Mouse (Mus musculus) ES-Bruce4 (cell line): ENCODE measurements around the gene Ptrh1. TPM values are rescaled to one million over a fixed set of nuclear protein-coding genes. Genes with fewer than 3 reads are reported as not detected.
A peak's percentile ranks its signal among the peaks of the same experiment; 100 is the strongest.

Experiments
- H3K27ac ChIP-seq: 2 replicates; pipeline ENCODE4 v1.5.1; 2012; ENCODE audit warnings: low read length, inconsistent platforms; ENCODE audit not compliant: insufficient read depth
- H3K27me3 ChIP-seq: 2 replicates; pipeline ENCODE4 v1.6.1; 2012; ENCODE audit warnings: mild to moderate bottlenecking, low read length, inconsistent platforms; ENCODE audit not compliant: control insufficient read depth, poor library complexity, insufficient read depth, severe bottlenecking
- H3K36me3 ChIP-seq: 2 replicates; pipeline ENCODE4 v1.6.1; 2012; ENCODE audit warnings: inconsistent platforms, mild to moderate bottlenecking, low read length, moderate library complexity; ENCODE audit not compliant: control insufficient read depth, poor library complexity, insufficient read depth, severe bottlenecking
- H3K4me1 ChIP-seq: one replicate; pipeline ENCODE4 v1.8.1; 2011; ENCODE audit warnings: low read length; ENCODE audit not compliant: control insufficient read depth, insufficient read depth
- H3K4me3 ChIP-seq: 2 replicates; pipeline ENCODE4 v1.5.1; 2011; ENCODE audit warnings: low read depth, mild to moderate bottlenecking, low read length
- H3K9ac ChIP-seq: 2 replicates; pipeline ENCODE4 v1.6.1; 2012; ENCODE audit warnings: low read depth, mild to moderate bottlenecking, inconsistent platforms; ENCODE audit not compliant: poor library complexity, severe bottlenecking
- H3K9me3 ChIP-seq: replicated peaks from 2 replicates; pipeline ENCODE4 v1.6.1; 2012; ENCODE audit warnings: mild to moderate bottlenecking, low read length, inconsistent platforms; ENCODE audit not compliant: control insufficient read depth, poor library complexity, insufficient read depth, severe bottlenecking
- CTCF ChIP-seq: IDR thresholded peaks from one replicate; pipeline ENCODE4 v1.8.1; 2011; ENCODE audit warnings: low read depth, low read length
- EP300 ChIP-seq: IDR thresholded peaks from 2 replicates; pipeline ENCODE4 v1.6.1; 2011; ENCODE audit warnings: low read depth, low read length; ENCODE audit not compliant: insufficient read depth
- POLR2A ChIP-seq: IDR thresholded peaks from one replicate; pipeline ENCODE4 v1.8.1; 2011; ENCODE audit warnings: low read length; ENCODE audit not compliant: insufficient read depth
- polyA plus RNA-seq: library from polyadenylated mRNA; stranded (reverse); fragments of >200 nt; gene quantifications from 2 replicates; pipeline ENCODE4 v1.2.4, GENCODE M21; 2011; ENCODE audit warnings: low read depth; ENCODE audit not compliant: missing spikeins, insufficient read depth, insufficient read length

The Ptrh1 gene
- polyA plus RNA-seq: 9.9 and 11.6 TPM in 2 replicates

DNA sequence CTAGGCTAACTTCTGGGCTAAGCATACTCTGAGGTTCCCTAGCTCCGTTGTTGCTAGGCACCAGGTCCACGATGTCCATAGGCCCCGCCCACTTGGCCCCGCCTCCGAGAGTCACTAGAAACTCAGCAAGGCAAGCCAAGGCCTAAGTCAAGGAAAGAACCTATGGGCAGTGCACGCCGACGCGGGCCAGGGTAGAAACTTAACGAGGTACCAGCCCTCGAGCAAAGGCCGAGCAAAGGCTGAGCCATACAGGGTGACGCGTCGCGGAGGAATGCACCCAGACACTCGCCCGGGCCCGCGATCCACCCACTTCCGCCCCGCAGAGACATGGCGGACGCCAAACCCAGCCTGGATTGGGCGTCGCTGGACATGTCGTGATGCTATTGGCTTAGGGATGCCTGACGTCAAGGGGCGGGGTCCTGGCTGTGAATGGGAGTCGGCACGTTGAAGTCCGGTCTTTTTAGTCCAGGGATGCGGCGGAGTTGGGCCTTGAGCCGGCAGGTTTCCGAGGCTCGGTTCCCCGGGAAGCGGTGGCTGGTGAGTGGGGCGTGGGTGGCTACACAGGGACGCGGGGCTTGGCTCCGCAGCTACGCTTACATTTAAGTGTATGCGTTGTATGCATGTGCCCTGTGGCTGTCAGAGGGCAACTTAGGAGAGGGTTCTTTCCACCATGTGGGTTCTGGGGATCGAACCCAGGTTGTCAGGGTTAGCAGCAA is at the start of gene Ptrh1, which contains the start of gene Ttc16:
Ptrh1 (plus strand) TSS at position 428 of the 716 bp plus-strand sequence.
Ttc16 (minus strand) TSS at position 275 of the 716 bp plus-strand sequence.
- H3K9me3 ChIP-seq: no peaks in the 10 kb centered on the region
- no peaks in the 10 kb centered on the region for H3K27me3 ChIP-seq
- H3K4me1 ChIP-seq: no peaks in the 10 kb centered on the region
- TF ChIP-seq CTCF (no peak), POLR2A (peak; percentile 55)
- H3K27ac ChIP-seq: no peak within 1 kb of the TSS
- H3K4me3 ChIP-seq: peak within 1 kb of the TSS; percentile 90
- peak within 1 kb of the TSS; percentile 0; the same call in 1 of the 2 replicates for H3K9ac ChIP-seq
- no peaks in the 10 kb centered on the region for H3K36me3 ChIP-seq

DNA sequence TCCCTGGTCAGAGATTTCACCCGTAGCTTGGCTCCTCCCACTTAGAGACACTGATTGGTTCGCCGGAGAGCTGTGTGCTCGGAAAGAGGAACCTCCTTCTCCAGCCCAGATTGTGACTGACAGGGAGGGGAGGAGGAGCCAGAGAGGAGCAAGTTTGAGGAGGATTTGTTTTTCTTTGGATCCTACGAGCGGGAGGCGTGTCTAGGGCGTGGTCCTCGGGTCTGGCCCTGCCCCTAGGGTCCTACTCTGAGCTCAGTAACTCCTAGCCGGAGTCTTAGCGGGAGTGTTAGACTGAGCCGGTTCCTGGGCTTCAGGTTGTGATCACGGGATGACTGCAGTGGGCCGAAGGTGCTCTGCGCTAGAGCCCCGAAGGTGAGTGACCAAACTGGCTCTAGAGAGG is 48.2 kb upstream of the Ptrh1 start:
- H3K9ac ChIP-seq: no peak overlapping the region
- H3K27me3 ChIP-seq: no peaks in the 10 kb centered on the region
- TF ChIP-seq POLR2A: no peak
- TF ChIP-seq CTCF: no peak
- TF ChIP-seq EP300: no peak
- peaks cover 2% of the 10 kb centered on the region for H3K4me1 ChIP-seq
- no peak overlapping the region for H3K27ac ChIP-seq
- H3K9me3 ChIP-seq: no peaks in the 10 kb centered on the region
- H3K36me3 ChIP-seq: no peaks in the 10 kb centered on the region
- H3K4me3 ChIP-seq: peak overlapping the region; percentile 44

DNA sequence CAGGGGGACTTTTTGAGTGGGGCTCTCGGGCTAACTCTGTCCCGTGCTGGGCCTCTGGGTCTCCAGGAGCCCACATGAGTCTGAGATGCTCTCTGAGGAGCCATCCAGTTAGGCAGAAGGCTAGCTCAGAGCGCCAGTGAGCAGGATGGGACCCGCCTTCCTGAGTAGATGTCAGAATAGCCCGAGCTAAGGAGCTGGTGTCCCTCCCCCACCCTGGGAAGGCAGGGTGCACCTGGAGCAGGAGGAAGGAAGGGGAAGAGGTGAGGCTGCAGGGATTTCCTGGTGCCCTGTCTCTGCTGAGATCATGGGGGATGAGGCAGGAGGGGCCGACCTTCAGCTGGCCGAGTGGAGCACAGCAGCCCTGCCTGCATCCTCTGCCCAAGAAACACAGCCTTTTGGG is 47.1 kb upstream of the Ptrh1 start:
- Histone ChIP-seq H3K27me3 (no peaks in the 10 kb centered on the region), H3K9me3 (no peaks in the 10 kb centered on the region), H3K4me1 (peaks cover 2% of the 10 kb centered on the region), H3K27ac (no peak overlapping the region), H3K9ac (no peak overlapping the region), H3K36me3 (no peaks in the 10 kb centered on the region), H3K4me3 (peak overlapping the region; percentile 8; the same call in 1 of the 2 replicates)
- TF ChIP-seq POLR2A (no peak), CTCF (no peak), EP300 (no peak)

DNA sequence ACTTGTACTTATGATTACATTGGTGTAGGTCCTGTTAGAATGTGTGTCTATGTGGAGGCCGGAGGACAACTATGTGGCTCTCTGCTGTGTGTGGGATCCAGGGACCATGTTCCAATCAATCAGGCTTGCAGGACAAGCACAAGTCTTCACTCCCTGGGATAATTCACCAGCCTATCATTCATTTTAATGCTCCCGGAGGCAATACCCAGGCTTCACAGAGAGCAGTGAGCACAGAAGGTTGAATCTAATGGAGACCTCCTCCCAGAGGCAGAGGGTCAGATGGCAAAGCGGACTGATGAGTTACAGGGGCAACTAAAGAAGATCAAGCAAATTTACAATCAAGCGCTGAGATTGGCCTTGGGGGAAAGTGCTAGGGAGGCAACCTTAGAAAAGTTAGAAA is 46.0 kb upstream of the Ptrh1 start:
- TF ChIP-seq POLR2A (no peak), EP300 (no peak), CTCF (no peak)
- H3K4me1 ChIP-seq: peaks cover 2% of the 10 kb centered on the region
- H3K27ac ChIP-seq: no peak overlapping the region
- H3K27me3 ChIP-seq: no peaks in the 10 kb centered on the region
- no peak overlapping the region for H3K9ac ChIP-seq
- H3K9me3 ChIP-seq: no peaks in the 10 kb centered on the region
- H3K4me3 ChIP-seq: no peak overlapping the region
- no peaks in the 10 kb centered on the region for H3K36me3 ChIP-seq

DNA sequence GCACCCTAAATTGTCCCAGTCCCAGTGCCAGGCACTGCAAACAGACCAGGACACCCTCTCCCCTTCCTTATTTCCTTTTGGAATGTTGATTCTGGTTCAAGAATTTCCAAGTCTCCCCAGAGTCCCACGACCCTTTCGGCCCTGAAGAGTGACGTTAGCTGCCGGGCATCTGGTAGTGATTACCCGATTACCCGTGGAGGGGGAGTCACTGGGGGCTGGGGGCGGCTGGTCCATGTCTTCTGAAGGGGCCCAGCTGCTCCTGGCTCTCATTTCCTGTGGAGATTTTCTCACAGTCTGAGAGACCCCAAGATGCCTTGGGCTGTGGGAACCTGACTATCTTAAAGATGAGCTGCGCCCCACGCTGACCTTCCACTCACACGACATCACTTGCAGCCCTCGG is 44.7 kb upstream of the Ptrh1 start:
- TF ChIP-seq CTCF: no peak
- no peak for TF ChIP-seq EP300
- no peak for TF ChIP-seq POLR2A
- Histone ChIP-seq H3K4me1 (peaks cover 2% of the 10 kb centered on the region), H3K36me3 (no peaks in the 10 kb centered on the region), H3K27ac (no peak overlapping the region), H3K9ac (no peak overlapping the region), H3K27me3 (no peaks in the 10 kb centered on the region), H3K4me3 (no peak overlapping the region), H3K9me3 (no peaks in the 10 kb centered on the region)

DNA sequence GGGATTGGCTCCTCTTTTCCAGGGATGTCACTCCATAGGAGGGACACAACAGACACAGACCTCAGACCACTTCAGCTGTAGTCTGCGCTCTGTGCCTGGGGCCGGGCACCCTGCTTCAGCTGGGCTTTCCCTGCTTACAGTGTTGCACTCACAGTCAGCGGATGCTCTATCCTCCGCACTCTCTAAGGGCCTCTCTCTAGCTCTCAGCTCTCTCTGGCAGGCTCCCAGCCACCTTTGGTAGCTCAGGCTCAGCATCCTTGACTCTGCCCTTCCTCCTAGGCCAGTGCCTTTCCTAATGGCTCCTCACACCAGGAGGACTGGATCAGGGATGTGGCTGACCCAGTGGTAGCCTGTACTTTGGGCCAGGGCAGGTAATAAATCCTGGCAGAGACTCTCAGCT is 43.7 kb upstream of the Ptrh1 start:
- no peak overlapping the region for H3K27ac ChIP-seq
- H3K36me3 ChIP-seq: no peaks in the 10 kb centered on the region
- H3K4me3 ChIP-seq: no peak overlapping the region
- no peak overlapping the region for H3K9ac ChIP-seq
- no peaks in the 10 kb centered on the region for H3K9me3 ChIP-seq
- no peaks in the 10 kb centered on the region for H3K27me3 ChIP-seq
- TF ChIP-seq CTCF (no peak), POLR2A (no peak), EP300 (no peak)
- peaks cover 2% of the 10 kb centered on the region for H3K4me1 ChIP-seq
